Mouse (Mus musculus) C2C12 (cell line): ENCODE data around the gene Gng13. TPM values are rescaled to one million over a fixed set of nuclear protein-coding genes. Genes with fewer than 3 reads are reported as not detected.
"Not testable (repeated sequence)": the region's sequence is repeated elsewhere in the genome, so short reads cannot be mapped to it uniquely, and the experiment has no call there.

Experiments used
- H3K27me3 ChIP-seq: one replicate; pipeline ENCODE4 v1.6.1; 2011; ENCODE audit not compliant: control insufficient read depth, insufficient read depth, insufficient read length
- H3K36me3 ChIP-seq: one replicate; pipeline ENCODE4 v1.6.1; 2011; ENCODE audit not compliant: control insufficient read depth, insufficient read depth
- H3K4me3 ChIP-seq: one replicate; pipeline ENCODE4 v1.5.1; 2011; ENCODE audit warnings: mild to moderate bottlenecking, control low read depth; ENCODE audit not compliant: poor library complexity, insufficient read depth, severe bottlenecking
- H3K79me2 ChIP-seq: one replicate; pipeline ENCODE4 v1.6.1; 2011; ENCODE audit not compliant: control insufficient read depth, insufficient read depth
- H3K79me3 ChIP-seq: one replicate; pipeline ENCODE4 v1.6.1; 2011; ENCODE audit warnings: low read depth, control low read depth
- H3ac ChIP-seq: one replicate; pipeline ENCODE3; 2011; ENCODE audit warnings: low read depth; ENCODE audit not compliant: control insufficient read depth, insufficient read length
- CEBPB ChIP-seq: IDR thresholded peaks from one replicate; pipeline ENCODE4 v1.6.1; 2011; ENCODE audit warnings: low read depth, mild to moderate bottlenecking, control low read depth, moderate library complexity
- CTCF ChIP-seq: IDR thresholded peaks from one replicate; pipeline ENCODE4 v1.5.1; 2011; ENCODE audit not compliant: control insufficient read depth, insufficient read depth, insufficient read length
- FOSL1 ChIP-seq: IDR thresholded peaks from one replicate; pipeline ENCODE4 v1.8.0; 2011; ENCODE audit warnings: mild to moderate bottlenecking, low read length; ENCODE audit not compliant: poor library complexity, insufficient read depth, severe bottlenecking
- MAX ChIP-seq: IDR thresholded peaks from one replicate; pipeline ENCODE4 v1.6.1; 2011; ENCODE audit warnings: mild to moderate bottlenecking, control low read depth
- MYOD1 ChIP-seq: IDR thresholded peaks from one replicate; pipeline ENCODE4 v1.6.1; 2011; ENCODE audit warnings: low read depth; ENCODE audit not compliant: control insufficient read depth, insufficient read length
- MYOG ChIP-seq: IDR thresholded peaks from one replicate; pipeline ENCODE4 v1.6.1; 2011; ENCODE audit not compliant: control insufficient read depth, insufficient read length; ENCODE audit errors: extremely low read depth
- USF1 ChIP-seq: IDR thresholded peaks from one replicate; pipeline ENCODE4 v1.6.1; 2011; ENCODE audit warnings: low read depth, mild to moderate bottlenecking, control low read depth, moderate library complexity
- polyA plus RNA-seq: library from polyadenylated mRNA; unstranded; fragments of >200 nt; fragmentation: generic; extraction: Trizol; gene quantifications from one replicate; pipeline ENCODE4 v1.2.1, GENCODE M21; 2012; ENCODE audit warnings: missing spikeins

Gene Gng13
- polyA plus RNA-seq, 1 experiment: not detected

DNA sequence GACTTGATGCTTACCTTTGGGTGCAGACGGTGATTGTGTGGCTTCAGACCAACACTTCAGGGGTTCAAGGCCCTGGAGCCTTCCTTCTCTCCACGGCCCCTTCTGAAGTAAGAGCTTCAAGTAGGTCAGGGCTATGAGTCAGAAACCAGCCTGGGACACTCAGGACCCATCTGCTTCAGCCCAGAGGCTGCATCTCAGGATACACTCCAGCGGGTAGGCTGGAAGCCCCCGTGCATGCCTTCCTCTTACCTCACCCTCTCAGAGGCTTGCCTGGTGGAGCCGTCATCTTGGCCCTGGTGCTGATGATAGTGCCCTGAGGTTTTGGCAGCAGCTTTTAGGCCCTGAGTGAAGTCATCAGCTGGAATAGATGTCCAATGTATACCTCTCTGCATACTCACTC lies 18.3 kb downstream of the Gng13 start:
- TF ChIP-seq MYOD1 (no peak), USF1 (no peak), CEBPB (no peak), MYOG (no peak), CTCF (no peak), FOSL1 (no peak), MAX (no peak)
- Histone ChIP-seq H3K36me3 (no peaks in the 10 kb centered on the region), H3K79me2 (no peaks in the 10 kb centered on the region)

DNA sequence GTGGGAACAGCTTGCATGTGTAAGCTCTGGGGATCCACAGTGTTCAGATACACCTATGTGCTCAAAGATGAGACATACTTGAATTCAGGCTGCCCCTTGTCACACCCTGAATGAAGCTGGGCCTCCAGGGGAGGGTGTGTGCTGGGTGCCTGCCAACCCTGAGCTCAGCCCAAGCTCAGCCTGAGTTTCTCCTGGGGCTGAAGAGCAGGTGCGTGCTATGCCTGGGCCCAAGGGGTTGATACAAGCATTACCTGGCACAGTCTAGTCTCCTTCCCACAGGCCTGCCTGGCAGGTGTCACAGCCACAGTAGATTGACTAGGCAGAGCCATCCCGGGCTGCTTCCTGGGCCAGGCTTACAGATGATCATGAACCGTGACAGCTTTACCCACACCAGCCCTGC lies 18.8 kb downstream of the Gng13 start, which contains the start of gene Mslnl:
Gene Mslnl (plus strand): TSS at position 298 of the 400 bp plus-strand sequence.
- H3K79me2 ChIP-seq: no peaks in the 10 kb centered on the region
- H3K4me3 ChIP-seq: no peak within 1 kb of the TSS
- TF ChIP-seq CTCF: no peak
- no peak for TF ChIP-seq FOSL1
- TF ChIP-seq MYOG: no peak
- no peak for TF ChIP-seq MYOD1
- no peak for TF ChIP-seq MAX
- H3K27me3 ChIP-seq: peaks cover 20% of the 10 kb centered on the region
- no peaks in the 10 kb centered on the region for H3K36me3 ChIP-seq
- H3K79me3 ChIP-seq: no peaks in the 10 kb centered on the region
- H3ac ChIP-seq: no peak within 1 kb of the TSS

More for the DNA sequence above, 18.3 kb downstream of the Gng13 start:
- H3K4me3 ChIP-seq: no peak overlapping the region
- peaks cover 20% of the 10 kb centered on the region for H3K27me3 ChIP-seq
- H3ac ChIP-seq: no peak overlapping the region
- no peaks in the 10 kb centered on the region for H3K79me3 ChIP-seq

DNA sequence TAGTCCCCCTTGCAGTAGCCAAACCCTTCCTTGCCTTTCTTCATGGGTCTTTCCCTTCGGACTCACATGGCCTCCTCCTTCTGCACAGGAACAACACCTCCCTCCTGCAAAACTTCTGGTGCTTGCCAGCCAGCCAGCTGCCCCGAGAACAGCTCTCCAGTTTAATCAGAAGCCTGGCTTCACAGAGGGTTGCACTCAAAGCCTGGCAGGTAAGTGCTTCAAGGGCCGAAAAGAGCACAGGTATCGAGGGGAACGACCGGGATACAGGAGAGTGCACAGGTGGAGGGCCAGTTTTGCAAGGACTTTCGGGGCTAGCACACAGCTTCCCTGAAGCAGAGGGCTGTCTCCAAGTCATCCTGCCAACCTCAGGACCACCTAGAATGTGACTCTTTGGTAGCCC lies 21.9 kb downstream of the Gng13 start:
- no peak for TF ChIP-seq MYOD1
- no peak for TF ChIP-seq FOSL1
- no peak for TF ChIP-seq USF1
- no peak for TF ChIP-seq MAX
- TF ChIP-seq MYOG: no peak
- TF ChIP-seq CTCF: no peak
- TF ChIP-seq CEBPB: no peak
- Histone ChIP-seq H3K36me3 (no peaks in the 10 kb centered on the region), H3K27me3 (peaks cover 20% of the 10 kb centered on the region), H3ac (no peak overlapping the region), H3K79me2 (no peaks in the 10 kb centered on the region), H3K4me3 (no peak overlapping the region), H3K79me3 (no peaks in the 10 kb centered on the region)

DNA sequence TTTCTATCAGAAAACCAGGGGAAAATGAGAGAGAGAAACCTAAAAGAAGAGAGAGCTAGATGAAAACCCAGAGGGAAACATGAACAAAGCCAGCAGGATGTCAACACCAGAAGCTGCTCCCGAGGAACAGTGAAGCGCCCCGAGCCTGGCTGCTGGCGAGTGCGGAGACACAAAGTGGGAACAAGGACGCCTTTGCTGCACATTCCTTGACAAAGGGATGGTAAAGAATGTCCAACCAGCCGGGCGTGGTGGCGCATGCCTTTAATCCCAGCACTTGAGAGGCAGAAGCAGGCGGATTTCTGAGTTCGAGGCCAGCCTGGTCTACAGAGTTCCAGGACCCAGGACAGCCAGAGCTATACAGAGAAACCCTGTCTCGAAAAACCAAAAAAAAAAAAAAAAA lies 24.5 kb downstream of the Gng13 start:
- H3K79me2 ChIP-seq, H3K4me3 ChIP-seq, H3K36me3 ChIP-seq, H3ac ChIP-seq, H3K79me3 ChIP-seq: not testable (repeated sequence)
- H3K27me3 ChIP-seq: peaks cover 20% of the 10 kb centered on the region

DNA sequence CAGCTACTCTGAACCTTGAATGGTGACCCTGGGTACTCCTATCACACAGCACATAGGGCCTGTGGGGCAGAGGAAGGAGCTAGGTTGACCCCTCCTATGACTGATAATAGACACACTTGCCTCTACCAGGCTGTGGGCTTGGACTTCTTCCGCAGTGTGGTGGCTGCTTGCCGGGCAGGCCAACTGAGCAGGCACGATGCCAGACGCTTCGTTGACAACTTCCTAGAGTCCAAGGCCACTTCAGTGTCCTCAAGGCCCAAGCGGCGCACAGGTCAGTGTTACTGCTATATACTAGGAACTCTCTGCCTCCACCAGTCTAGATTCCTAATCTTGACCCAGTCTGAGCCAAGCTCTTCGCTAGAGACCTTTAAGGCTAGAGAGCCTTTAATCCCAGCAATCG lies 26.9 kb downstream of the Gng13 start:
- no peak for TF ChIP-seq FOSL1
- TF ChIP-seq CEBPB: no peak
- TF ChIP-seq CTCF: no peak
- no peak for TF ChIP-seq USF1
- TF ChIP-seq MAX: no peak
- no peak for TF ChIP-seq MYOG
- TF ChIP-seq MYOD1: no peak
- peaks cover 7% of the 10 kb centered on the region for H3K27me3 ChIP-seq

DNA sequence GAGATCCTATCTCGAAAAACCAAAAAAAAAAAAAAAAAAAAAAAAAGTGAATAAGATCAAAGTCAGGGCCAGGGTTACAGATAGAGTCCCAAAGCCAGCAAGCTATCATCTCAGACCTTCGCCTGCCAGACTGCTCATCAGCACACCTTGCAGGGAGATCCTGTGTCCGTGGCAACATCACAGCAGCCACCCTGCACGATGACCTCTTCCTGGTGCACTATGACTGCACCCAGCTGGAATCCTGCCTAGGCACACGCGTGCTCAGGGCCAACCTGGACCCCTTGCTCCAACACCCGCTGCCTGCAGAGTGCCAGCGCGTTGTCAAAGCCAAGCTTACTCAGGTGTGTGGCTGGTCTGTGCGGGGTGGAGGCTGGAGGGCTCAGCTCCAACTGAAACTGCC lies 27.3 kb downstream of the Gng13 start:
- Histone ChIP-seq H3K79me3 (no peaks in the 10 kb centered on the region), H3K4me3 (no peak overlapping the region)

More for the DNA sequence above, 26.9 kb downstream of the Gng13 start:
- H3ac ChIP-seq: no peak overlapping the region
- no peak overlapping the region for H3K4me3 ChIP-seq
- H3K79me2 ChIP-seq: no peaks in the 10 kb centered on the region
- no peaks in the 10 kb centered on the region for H3K36me3 ChIP-seq
- no peaks in the 10 kb centered on the region for H3K79me3 ChIP-seq

More for the DNA sequence above, 27.3 kb downstream of the Gng13 start:
- Histone ChIP-seq H3K36me3 (no peaks in the 10 kb centered on the region), H3K27me3 (peaks cover 2% of the 10 kb centered on the region), H3ac (no peak overlapping the region), H3K79me2 (no peaks in the 10 kb centered on the region)
- no peak for TF ChIP-seq CTCF
- TF ChIP-seq USF1: no peak
